Mouse (Mus musculus) gonadal fat pad, adult 2 months (tissue): Measurements from ENCODE around the gene Pofut2. TPM values are rescaled to one million over a fixed set of nuclear protein-coding genes. Genes with fewer than 3 reads are reported as not detected.

Experiments
- DNase-seq: peaks from one replicate; pipeline ENCODE4 v3.0.0-alpha.2; 2012; ENCODE audit warnings: low read depth
- polyA plus RNA-seq: library from polyadenylated mRNA; depleted of rRNA; stranded (reverse); fragments of >200 nt; gene quantifications from 2 replicates; pipeline ENCODE4 v1.2.3, GENCODE M21; 2012; rRNA removed

The Pofut2 gene
- polyA plus RNA-seq, 1 experiment: 55.7 TPM

- DNase-seq: no peak
These were observed 55.8 kb downstream of the Pofut2 start for GRCm38 (mm10) chr10:77314711-77315266.

DNA sequence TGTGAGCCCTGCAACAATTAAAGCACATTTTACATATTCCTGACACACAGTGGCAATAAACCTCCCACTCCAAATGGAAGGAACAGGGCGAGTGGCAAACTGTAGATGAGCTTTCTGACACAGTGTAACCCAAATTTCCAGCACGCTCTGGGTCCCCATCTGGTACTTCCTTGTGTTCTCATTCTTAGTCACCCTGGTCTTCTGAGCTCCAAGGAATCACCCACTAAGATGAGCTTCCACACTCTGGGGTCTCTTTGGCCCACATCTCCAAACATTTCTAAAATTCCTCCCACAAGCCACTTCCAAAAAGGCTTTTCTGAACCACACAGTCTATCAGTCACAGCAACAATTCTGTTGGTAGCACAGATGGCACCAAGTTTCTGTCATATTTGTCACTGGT is 56.7 kb downstream of the Pofut2 start:
- DNase-seq: no peak

Other genes with a start within 250 kb of the Pofut2 start
- 63.5 and 85.0 TPM in 2 replicates for gene Slc19a1, start 227.0 kb upstream of the Pofut2 start, polyA plus RNA-seq
- 72.6 and 73.2 TPM in 2 replicates for gene Col18a1, start 92.7 kb upstream of the Pofut2 start, polyA plus RNA-seq
- gene Adarb1, start 159.1 kb downstream of the Pofut2 start, polyA plus RNA-seq: 11.0 and 12.7 TPM in 2 replicates